Mouse (Mus musculus) thymus, adult 2 months (tissue): ENCODE measurements around the gene D17H6S53E.

ENCODE experiments used
- CTCF ChIP-seq: fragments of 200-500 bp; IDR thresholded peaks from 2 replicates; pipeline ENCODE4 v1.5.1; 2012; ENCODE audit warnings: mild to moderate bottlenecking, control low read depth, low read length, moderate library complexity, borderline replicate concordance; ENCODE audit not compliant: control insufficient read depth, poor library complexity, insufficient read depth; ENCODE audit errors: extremely low read depth
- POLR2A ChIP-seq: fragments of 200-500 bp; IDR thresholded peaks from 2 replicates; pipeline ENCODE4 v1.6.1; 2012; ENCODE audit warnings: mild to moderate bottlenecking, low read length, control low read depth, moderate library complexity; ENCODE audit not compliant: control insufficient read depth, poor library complexity, insufficient read depth; ENCODE audit errors: extremely low read depth

DNA sequence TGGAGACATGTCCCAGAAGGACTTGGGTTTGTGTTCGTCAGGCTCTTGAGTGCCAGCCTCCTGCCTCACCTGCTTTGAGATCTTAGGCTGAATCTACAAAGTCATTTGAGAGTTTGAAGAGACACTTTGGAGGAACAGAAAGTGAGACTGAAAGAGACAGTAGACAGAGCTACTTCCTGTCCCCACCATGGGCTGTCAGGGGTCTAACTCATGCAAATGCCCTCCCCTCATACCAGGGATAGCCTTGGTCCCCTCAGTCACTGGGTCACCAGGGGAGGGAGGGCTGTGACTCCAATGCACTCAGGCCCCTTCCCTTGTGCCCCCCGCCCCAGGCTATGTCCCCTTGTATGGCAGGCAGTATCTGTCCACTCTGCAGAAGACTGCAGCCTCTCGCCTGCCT is 47.2 kb downstream of the D17H6S53E start:
- TF ChIP-seq CTCF (no peak), POLR2A (no peak)
